Mouse (Mus musculus) olfactory bulb, adult 2 months (tissue): ENCODE data around the gene Vmn2r29. TPM values are rescaled to one million over a fixed set of nuclear protein-coding genes. Genes with fewer than 3 reads are reported as not detected.
"Not testable (repeated sequence)": the region's sequence is repeated elsewhere in the genome, so short reads cannot be mapped to it uniquely, and the experiment has no call there.

ENCODE experiments used
- H3K27ac ChIP-seq: fragments of 200-500 bp; 2 replicates; pipeline ENCODE4 v1.5.1; 2012; ENCODE audit warnings: low read depth, low read length; ENCODE audit not compliant: insufficient read depth
- H3K4me1 ChIP-seq: fragments of 200-500 bp; 2 replicates; pipeline ENCODE4 v1.6.1; 2012; ENCODE audit warnings: low read length; ENCODE audit not compliant: control insufficient read depth, insufficient read depth
- H3K4me3 ChIP-seq: fragments of 200-500 bp; 2 replicates; pipeline ENCODE4 v1.5.1; 2012; ENCODE audit warnings: mild to moderate bottlenecking, low read depth, low read length, moderate library complexity; ENCODE audit not compliant: insufficient read depth
- CTCF ChIP-seq: fragments of 200-500 bp; IDR thresholded peaks from 2 replicates; pipeline ENCODE4 v1.5.1; 2012; ENCODE audit warnings: low read depth, mild to moderate bottlenecking, low read length, moderate library complexity; ENCODE audit not compliant: insufficient read depth
- POLR2A ChIP-seq: fragments of 200-500 bp; IDR thresholded peaks from 2 replicates; pipeline ENCODE4 v1.6.1; 2012; ENCODE audit warnings: mild to moderate bottlenecking, low read depth, low read length, moderate library complexity; ENCODE audit not compliant: insufficient read depth
- WGBS: fragments of 180-500 bp; shearing (Covaris S2); methylation state at CpG from one replicate; pipeline ENCODE4 v1.1.7; 2018; 5-methylcytosine and 5-hydroxymethylcytosine counted together
- polyA plus RNA-seq: library from polyadenylated mRNA; stranded (reverse); fragments of >200 nt; gene quantifications from 2 replicates; pipeline ENCODE4 v1.2.4, GENCODE M21; 2012; ENCODE audit warnings: low replicate concordance; ENCODE audit not compliant: missing spikeins, insufficient read depth, insufficient read length

Vmn2r29 gene
- not detected in 2 replicates for polyA plus RNA-seq

DNA sequence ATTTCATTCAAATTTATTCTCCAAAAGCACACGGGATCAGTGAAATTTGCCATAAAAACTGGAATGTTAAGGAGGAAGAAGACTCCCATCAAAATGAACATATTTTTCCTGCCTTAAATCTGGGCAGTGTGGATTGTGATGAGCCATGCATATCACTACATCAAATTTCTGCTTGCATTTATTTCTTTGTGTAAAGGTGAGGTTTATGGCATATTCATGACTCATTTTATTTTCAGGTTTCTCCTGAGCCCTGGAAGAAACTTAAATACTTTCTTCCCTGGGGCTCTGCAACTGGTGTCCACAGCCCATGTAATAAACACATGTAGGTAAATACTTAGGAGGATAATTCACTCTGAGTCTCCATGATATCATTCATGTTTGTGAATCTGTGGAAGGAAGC lies at the start of gene Vmn2r29:
Gene Vmn2r29 (minus strand): TSS at position 101 of the 400 bp plus-strand sequence.
- not testable (repeated sequence) for H3K4me1 ChIP-seq, H3K4me3 ChIP-seq, H3K27ac ChIP-seq
- WGBS = no CpG with 5 or more reads among the region's 1 CpGs

DNA sequence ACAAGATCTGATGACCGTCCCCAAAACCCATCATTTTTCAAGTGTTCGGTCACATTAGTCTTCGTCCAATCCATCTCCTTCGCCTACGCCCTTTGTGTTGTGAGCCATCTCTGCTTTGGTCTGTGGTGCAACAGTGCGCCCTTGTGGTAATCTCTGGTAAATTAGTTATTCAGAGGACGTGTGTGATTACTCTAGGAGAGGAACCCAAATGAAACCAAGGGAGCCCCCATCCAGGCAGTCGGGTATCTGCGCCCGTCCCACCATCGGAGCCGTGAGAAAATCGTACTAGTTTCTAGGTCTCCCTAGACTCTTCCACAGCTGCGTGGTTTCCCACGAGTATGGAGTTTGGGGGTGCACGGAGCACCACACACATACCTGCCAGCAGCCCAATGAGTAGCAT lies 48.5 kb upstream of the Vmn2r29 start:
- no peak for TF ChIP-seq CTCF
- no peak for TF ChIP-seq POLR2A
- Histone ChIP-seq H3K27ac (no peak overlapping the region), H3K4me1 (peaks cover 17% of the 10 kb centered on the region), H3K4me3 (no peak overlapping the region)
- WGBS = 65% methylated on average over 16 of the region's 16 CpGs

DNA sequence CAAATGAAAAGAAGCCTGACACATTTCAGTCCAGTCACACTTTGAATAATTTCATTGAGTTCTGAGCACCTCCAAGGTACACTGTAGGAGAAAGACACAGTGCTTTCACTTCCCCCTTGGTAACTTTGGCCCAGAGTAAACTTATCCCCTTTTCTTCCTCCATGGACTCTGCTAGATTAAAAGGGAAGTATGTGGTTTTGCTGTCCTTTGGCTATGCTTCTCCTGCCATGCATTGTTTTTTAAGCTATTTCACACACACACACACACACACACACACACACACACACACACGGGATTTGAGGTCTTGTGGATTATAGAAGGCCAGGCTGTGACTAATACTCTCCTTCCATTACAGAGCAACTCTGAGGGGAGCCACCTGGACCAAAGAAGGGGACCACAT lies 34.3 kb upstream of the Vmn2r29 start:
- Histone ChIP-seq H3K4me1 (no peaks in the 10 kb centered on the region), H3K4me3 (no peak overlapping the region), H3K27ac (no peak overlapping the region)
- TF ChIP-seq CTCF (no peak), POLR2A (no peak)
- 45% methylated on average over 1 of the region's 1 CpGs for WGBS

DNA sequence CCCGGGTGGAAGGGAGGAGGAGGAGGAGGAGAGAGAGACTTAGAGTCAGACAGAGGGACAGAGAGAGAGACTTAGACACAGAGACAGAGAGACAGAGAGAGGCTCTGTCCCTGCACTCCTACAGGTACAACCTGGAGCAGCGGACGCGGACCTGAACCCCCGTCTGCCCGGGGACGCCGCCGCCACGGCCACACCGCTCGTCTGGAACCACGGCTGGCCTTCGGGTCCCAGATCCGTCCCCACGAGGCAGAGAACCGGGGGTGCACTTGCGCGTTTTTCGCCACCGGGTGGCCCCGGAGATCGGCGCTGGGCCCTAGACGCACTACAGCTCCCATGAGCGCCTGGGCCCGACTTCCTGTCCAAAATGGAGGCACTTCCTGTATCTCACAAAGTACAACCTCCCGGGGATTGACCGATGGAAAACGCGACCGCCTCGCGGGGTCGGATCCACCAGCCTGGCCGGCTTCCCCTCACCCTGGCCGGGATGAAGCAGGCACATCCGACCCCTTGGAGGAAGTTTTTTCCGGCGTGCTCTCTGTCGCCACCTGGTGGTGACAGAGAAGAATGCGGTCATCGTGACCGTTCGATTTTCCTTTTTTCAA lies 30.9 kb upstream of the Vmn2r29 start, which contains the start of gene Gm45844:
Gene Gm45844 (minus strand): TSS at position 324 of the 602 bp plus-strand sequence.
- not testable (repeated sequence) for H3K4me1 ChIP-seq
- peak; percentile 100 for TF ChIP-seq CTCF
- Histone ChIP-seq H3K27ac (peak within 1 kb of the TSS; percentile 10), H3K4me3 (peak within 1 kb of the TSS; percentile 45)
- WGBS = 40% methylated on average over 45 of the region's 45 CpGs

DNA sequence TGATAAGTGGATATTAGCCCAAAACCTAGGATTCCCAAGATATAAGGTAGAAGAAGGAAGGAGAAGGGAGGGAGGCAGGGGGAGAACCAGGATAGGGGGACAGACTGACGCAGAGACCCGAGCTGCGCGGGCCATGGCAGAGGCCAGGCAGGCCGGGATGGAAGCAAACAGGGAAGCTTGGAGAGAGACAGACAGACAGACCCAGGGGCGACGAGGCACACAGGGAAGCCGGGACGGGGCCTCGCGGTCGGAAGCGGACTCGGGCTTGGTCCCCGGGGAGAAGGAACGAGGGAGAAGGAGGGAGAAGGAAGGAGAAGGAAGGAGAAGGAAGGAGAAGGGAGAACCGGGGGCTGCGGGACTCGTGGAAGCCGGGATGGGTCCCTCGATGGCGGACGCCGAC lies 30.4 kb upstream of the Vmn2r29 start:
- Histone ChIP-seq H3K4me3 (peak overlapping the region; percentile 45), H3K27ac (peak overlapping the region; percentile 10)
- 30% methylated on average over 24 of the region's 24 CpGs for WGBS
- H3K4me1 ChIP-seq = not testable (repeated sequence)

DNA sequence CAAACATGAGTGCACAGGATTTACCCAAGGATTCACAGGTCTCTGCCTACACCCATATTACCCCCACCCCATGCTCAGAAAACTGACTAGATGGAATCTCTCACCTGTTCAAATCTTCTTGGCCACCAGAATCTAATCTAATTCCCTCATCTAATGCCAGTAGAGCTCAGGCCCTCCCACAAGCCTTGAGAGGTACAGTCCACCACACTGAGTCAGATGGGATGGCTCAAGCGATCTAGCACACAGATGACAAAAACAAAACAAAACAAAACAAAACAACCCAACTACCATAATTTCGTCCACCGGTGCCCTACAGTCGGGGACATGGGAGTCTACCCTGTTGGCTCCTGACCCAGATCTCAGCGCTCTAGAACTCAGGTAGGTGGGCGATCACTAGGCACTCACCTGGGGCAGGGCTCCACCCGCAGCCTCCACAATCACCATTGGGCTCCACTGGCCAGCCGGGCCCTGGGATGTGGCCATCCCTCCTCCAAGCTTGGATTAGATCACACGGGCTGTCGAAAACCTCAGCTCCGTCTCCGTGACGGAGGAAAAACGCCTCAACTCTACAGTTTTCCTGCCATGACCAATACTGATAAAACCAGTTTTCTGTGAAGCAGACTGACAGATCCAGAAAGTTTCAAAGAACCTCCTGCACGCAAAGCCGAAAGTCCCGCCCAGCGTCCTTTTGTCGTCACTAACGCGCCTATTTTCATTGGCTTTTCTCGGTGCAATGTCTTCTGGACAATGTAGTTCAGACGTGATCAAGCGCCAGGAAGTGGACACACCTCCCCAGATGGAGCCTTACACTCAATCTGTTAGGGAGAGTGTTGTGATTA lies 37.6 kb downstream of the Vmn2r29 start, which contains the start of gene Zfp772:
Gene Zfp772 (minus strand): TSS at position 686 of the 839 bp plus-strand sequence.
- H3K27ac ChIP-seq, H3K4me1 ChIP-seq: not testable (repeated sequence)
- 2% methylated on average over 24 of the region's 24 CpGs for WGBS
- peak within 1 kb of the TSS; percentile 45 for H3K4me3 ChIP-seq

DNA sequence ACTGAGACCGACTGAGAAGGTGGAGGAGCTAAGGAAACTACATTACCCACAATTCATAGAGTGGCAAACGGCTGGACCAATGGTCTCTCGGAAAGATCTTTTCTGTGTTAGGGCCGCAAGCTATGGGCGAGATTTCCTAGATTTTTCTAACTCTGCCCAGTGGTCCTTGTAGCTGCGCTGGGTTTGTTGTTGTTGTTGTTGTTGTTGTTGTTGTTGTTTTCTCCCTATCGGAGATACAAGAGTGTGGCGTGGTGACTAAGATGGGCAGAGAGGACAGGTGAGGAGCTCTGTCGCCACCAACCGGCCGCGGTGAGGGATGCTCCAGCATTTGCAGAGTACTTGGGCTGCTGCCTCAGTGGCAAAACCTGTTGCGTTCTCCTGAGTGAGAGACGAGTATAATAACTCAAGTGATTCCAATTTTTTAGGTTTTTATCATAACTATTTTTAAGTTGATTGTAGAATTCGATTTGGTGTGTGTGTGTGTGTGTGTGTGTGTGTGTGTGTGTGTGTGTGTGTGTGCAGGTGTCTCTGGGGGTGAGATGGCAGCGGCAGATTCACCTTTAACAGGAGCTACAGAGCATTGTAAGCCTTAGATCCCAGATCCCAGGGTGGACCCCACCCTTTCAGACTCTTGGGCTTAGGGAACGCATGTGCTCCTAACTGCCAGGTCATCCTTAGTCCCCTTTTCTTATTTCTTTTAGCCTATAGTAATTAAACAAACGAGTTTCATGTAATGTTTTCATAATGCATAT lies 58.8 kb downstream of the Vmn2r29 start:
- TF ChIP-seq POLR2A = no peak
- peak; percentile 91 for TF ChIP-seq CTCF
- WGBS = 12% methylated on average over 18 of the region's 18 CpGs
- no peak overlapping the region for H3K27ac ChIP-seq

DNA sequence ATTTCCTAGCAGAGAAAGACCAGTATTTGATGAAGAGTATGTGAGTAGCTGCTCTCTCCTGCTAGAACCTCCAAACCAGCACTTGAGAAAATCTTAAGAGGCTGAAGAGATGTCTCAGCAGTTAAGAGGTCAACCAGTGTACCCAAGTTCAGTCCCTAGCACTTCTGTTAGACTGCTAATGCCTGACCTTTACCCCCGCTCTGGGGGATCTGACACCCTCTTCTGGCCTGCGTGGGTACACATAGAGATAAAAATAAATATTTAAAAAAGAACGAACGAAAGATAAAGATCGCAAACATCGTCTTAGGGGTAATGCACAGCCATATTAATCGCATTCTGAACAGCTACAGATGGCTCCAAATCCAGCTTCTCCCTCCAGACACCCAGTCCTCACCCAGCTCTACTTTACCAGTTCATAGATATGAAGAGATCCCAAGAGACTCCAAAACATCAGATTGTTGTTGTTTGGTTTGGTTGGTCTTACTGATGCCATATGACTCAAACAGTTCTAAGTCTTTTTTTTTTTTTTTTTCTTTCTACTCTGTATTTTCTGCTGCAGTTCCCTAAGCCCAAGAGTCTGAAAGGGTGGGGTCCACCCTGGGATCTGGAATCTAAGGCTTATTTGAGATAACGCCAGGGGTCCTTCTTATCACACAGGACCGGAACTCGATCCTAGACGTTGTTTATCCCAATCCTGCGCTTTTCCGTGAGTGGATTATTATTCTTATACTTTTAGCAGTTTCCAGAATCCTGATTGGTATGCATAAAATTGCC lies 59.5 kb downstream of the Vmn2r29 start:
- H3K27ac ChIP-seq = no peak overlapping the region
- H3K4me3 ChIP-seq = no peak overlapping the region
- no peak for TF ChIP-seq POLR2A
- no peaks in the 10 kb centered on the region for H3K4me1 ChIP-seq
- 29% methylated on average over 13 of the region's 13 CpGs for WGBS

More for the DNA sequence above, 58.8 kb downstream of the Vmn2r29 start:
- Histone ChIP-seq H3K4me1 (no peaks in the 10 kb centered on the region), H3K4me3 (peak overlapping the region; percentile 66)

DNA sequence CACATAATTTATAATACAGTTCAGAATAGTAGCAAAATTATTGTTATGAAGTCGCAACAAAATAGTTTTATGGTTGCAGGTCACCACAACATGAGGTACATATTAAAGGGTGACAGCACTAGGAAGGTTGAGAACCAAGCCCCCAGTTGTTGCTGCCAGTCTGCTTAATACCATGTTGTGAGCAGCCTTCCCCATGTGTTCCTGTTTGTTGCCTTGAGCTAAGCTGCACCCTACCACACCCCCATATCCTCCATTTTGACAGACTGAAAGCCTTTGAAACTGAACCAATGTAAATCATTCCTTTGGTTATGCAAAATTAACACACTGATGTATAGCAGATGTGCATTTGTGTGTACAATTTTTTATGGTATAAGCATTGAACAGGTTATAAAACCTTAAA lies 61.2 kb downstream of the Vmn2r29 start:
- Histone ChIP-seq H3K4me1 (no peaks in the 10 kb centered on the region), H3K4me3 (no peak overlapping the region), H3K27ac (no peak overlapping the region)
- TF ChIP-seq POLR2A (no peak), CTCF (no peak)
- WGBS = 100% methylated on average over 1 of the region's 1 CpGs

Other genes starting within 250 kb of the Vmn2r29 start
- not detected in 2 replicates for gene Zfp954, start 125.8 kb downstream of the Vmn2r29 start, polyA plus RNA-seq
- not detected in 2 replicates for gene Zfp773, start 110.6 kb downstream of the Vmn2r29 start, polyA plus RNA-seq
- not detected in 2 replicates for gene Zfp418, start 76.0 kb downstream of the Vmn2r29 start, polyA plus RNA-seq
- not detected in 2 replicates for gene Zfp772, start 37.3 kb downstream of the Vmn2r29 start, polyA plus RNA-seq
- gene Gm45844, start 31.0 kb upstream of the Vmn2r29 start, polyA plus RNA-seq = not detected in 2 replicates
- gene Clcn4, start 53.5 kb upstream of the Vmn2r29 start, polyA plus RNA-seq = not detected in 2 replicates
- not detected in 2 replicates for gene Vmn2r30, start 90.3 kb upstream of the Vmn2r29 start, polyA plus RNA-seq
- not detected in 2 replicates for gene Gm45783, start 127.2 kb upstream of the Vmn2r29 start, polyA plus RNA-seq
- not detected in 2 replicates for gene Vmn2r31, start 152.4 kb upstream of the Vmn2r29 start, polyA plus RNA-seq
- not detected in 2 replicates for gene Vmn2r32, start 232.7 kb upstream of the Vmn2r29 start, polyA plus RNA-seq